Mouse (Mus musculus): ENCODE data around the gene Fkbp2. TPM values are rescaled to one million over a fixed set of nuclear protein-coding genes. Genes with fewer than 3 reads are reported as not detected.
"Not testable (repeated sequence)": the region's sequence is repeated elsewhere in the genome, so short reads cannot be mapped to it uniquely, and the experiment has no call there.

Fkbp2 gene
- total RNA-seq, 2 experiments from 2014 or later = 160 to 197 TPM

DNA sequence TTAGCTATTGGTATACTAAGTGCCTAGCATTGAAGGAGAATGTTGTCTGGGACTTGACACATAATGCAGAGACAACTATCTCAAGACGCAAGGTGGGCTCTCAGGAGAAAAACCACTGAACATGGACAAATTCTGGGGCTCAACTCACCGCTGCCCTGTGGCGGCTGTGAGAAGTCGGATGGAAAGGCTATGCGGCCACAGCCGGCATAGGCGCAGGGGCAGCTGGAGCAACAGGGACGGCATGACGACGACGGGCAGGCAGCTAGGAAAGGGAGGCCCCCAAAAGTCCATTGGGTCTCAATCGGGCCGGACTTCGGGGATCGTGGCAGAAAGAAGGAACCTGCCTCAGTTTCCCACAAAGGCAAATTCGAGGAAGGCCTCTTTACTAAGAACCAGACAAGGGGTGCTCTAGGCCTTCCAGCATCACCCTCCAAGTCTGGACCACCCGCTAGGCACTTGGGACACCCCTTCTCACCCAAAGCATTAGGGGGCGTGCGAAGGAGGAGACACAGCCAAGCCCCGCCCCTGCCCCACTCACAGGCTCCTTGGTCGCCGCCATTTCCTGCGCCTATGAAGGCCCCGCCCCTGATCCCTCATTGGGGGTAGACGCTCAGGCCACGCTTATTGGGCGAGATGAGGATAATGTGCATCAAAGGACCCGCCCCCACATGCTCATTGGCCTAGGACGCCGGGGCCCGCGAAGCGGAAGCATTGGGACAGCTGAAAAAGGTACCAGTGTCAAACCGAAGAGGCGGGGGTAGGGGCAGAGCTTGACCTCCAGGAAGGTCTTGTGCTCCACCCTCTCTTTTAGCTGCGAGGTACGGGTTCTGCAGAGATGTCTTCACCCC, 11.9 kb upstream of the Fkbp2 start, which contains the start of gene Dnajc4:
Gene Dnajc4, minus strand, starts transcription at position 562 of the 848 bp plus-strand sequence.
- ATAC-seq (replicated peaks; ENCODE audit: poor library complexity, severe bottlenecking) = peak; percentile 89

DNA sequence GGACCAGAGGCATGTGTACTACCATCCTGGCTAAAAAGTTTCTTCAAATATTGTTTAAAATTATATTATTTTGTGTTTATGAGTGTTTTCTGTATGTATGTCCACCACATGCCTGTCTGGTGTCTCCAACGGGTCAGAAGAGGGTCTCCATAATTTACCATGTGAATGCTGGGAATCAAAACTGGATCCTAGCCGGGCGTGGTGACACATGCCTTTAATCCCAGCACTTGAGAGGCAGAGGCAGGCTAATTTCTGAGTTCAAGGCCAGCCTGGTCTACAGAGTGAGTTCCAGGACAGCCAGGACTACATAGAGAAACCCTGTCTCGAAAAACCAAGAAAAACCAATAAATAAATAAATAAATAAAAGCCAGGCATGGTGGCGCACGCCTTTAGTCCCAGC, 10.9 kb upstream of the Fkbp2 start:
- ATAC-seq (replicated peaks; ENCODE audit: poor library complexity, severe bottlenecking) = not testable (repeated sequence)

DNA sequence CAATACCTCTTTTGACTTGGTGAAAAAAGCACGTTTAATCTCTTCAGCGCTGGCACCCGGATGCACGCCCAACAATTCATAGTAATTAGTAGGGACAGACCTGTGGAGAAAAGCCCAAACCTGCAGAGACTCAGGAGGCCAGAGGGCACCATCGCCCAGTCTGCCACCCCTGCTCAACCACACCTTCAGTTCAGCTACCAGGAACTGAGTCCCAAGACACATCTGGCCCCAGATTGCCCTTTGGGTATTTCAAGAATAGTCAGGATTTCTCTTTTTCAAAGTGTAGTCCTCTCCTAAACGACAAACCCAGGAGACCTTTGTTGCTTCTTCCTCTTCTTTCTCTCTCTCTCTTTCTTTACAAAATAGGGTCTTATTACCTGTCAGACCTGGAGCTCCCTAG, 10.4 kb upstream of the Fkbp2 start:
- ATAC-seq (replicated peaks; ENCODE audit: poor library complexity, severe bottlenecking) = no peak

DNA sequence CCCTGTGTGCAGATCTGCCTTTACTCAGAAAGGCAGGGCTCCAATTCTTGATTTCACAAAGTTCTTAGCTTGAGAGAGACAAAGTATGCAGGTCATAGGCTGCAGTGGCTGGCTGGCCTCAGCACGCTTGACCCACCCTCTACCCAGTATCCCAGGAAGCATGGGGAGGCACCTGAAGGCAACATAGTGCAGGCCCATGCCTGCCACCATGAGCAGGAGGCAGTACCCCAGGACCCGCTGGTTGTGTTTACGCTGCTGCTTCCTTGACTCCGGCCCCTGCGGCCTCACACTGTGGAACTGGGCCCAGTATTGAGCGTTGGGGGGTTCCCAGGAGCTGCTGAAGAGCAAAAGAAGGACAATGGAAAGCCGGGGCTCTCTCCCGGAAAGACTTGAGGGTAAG, 8.9 kb upstream of the Fkbp2 start:
- no peak for ATAC-seq (replicated peaks; ENCODE audit: poor library complexity, severe bottlenecking)

DNA sequence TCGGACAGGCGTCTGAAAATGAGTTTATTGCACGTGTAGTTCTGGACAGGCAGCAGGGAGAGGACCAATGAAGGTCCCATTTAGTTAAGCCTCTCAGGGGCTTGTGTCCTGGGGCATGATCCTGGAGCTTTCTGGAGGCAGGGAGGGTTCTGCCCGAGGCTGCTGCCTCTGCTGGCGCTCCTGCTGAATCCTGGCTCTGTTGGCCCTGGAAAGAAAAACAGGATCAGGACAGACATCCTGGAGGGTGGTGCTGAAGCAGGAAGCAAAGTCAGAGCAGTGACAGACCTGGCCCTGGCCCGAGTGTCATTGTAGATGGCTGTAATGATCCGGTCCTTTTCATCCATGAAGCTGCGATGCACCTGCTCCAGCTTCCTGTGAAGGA, 7.6 kb upstream of the Fkbp2 start:
- ATAC-seq (replicated peaks; ENCODE audit: poor library complexity, severe bottlenecking) = no peak

DNA sequence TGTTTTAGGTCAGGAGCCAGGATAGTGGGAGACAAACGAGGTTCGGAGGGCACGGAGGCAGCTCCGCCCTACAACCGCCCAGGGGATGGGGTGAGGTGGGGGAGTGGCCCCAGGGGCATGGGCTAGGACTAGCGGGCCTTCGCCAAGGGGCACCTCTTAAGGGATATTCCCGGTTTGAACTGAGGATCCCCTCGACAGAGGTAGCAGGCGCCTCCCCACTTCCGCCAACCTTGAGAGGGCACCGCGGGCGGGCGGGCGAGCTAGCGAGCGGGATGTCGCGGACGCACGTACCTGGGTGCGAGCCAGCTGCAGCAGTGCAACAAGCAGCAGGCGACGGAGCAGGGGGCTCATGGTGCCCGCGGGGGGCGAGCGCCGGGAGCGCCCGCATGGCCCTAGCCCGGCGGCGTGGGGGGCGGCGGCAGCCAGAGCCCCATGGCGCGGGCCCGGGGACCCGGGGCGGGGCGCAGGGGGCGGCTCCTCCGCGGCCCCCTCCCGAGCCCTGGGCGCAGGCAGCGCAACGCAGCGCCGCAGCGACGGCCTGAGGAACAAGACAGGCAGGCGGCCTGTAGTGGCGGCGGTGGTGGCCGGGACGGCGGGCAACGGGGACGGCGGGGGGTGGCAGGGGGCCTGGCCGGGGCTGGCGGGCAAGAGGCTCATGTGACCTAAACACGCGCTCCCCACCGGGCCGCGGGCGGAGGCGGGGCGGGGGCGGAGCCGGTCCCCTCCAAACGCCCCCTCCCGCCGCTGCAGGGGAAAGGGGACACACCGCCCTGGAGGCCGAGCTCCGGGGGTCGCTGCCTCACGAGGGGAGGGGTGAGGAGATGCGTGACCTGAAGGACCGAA, 7.0 kb upstream of the Fkbp2 start, which contains the start of gene Vegfb:
Gene Vegfb, minus strand, starts transcription at position 591 of the 843 bp plus-strand sequence.
- peak; percentile 61 for ATAC-seq (replicated peaks; ENCODE audit: poor library complexity, severe bottlenecking)

DNA sequence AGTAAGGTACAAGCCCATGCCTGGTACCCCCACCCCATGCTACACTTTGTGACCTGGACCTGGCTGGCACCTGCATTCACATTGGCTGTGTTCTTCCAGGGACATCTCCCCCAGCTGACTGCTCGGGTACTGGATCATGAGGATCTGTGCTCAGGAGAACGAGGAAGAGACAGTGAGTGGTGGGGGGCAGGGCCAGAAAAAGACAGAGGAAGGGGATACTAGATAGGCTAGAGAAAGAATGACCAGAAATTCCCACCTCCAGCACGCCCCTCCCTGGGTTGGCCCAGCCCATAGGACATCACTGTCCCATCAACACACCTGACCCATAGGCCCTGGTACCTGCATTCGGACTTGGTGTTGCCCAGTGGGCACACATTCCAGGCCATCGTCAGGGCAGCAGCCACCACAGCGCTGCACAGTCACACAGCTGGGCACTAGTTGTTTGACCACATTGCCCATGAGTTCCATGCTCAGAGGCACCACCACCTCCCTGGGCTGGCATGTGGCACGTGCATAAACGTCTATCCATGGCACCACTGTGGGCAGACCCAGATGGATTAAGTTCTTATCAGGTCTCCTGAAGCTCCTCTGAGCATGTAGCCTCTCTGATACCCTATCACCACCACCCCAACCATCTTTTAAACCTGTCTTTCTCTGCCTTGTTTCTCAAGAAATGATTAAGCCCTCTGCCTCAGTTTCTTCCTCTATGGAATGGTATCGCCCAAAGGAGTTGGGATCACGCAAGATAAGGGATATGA, 5.8 kb upstream of the Fkbp2 start:
- ATAC-seq (replicated peaks; ENCODE audit: poor library complexity, severe bottlenecking) = no peak

DNA sequence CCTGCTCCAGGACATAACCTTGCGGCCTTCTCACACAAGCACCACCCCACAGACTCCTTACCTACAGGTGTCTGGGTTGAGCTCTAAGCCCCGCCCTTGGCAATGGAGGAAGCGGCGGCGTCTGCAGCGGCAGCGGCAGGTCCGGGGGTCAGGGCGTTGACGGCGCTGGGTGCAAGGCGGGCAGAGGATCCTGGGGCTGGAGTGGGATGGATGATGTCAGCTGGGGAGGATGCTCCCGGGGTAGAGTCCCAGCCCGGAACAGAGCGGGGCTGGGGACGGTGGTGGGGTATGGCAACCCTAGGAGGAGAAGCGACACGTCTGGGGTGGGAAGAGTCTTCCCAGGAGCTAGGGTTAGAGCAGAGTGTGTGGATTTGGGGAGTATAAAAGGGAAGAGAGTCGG, 5.0 kb upstream of the Fkbp2 start:
- no peak for ATAC-seq (replicated peaks; ENCODE audit: poor library complexity, severe bottlenecking)

DNA sequence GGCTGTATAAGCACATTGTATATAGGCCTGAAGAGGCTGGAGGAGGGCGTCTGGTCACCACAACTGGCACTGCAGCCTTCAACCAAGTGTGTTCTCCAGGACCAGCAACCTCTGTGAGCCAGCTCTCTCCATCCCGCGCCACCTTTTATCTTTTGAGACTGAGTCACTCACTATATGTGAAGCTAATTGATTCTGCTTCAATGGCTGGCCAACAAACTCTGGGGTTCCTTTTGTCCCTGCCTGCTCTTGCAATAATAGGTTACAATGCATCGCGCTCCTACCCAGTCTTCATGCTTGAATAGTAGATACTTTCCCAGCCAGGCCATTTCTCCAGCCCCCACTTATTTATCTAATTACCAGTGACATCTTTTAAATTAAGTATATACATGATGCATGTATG, 3.3 kb upstream of the Fkbp2 start:
- no peak for ATAC-seq (replicated peaks; ENCODE audit: poor library complexity, severe bottlenecking)

DNA sequence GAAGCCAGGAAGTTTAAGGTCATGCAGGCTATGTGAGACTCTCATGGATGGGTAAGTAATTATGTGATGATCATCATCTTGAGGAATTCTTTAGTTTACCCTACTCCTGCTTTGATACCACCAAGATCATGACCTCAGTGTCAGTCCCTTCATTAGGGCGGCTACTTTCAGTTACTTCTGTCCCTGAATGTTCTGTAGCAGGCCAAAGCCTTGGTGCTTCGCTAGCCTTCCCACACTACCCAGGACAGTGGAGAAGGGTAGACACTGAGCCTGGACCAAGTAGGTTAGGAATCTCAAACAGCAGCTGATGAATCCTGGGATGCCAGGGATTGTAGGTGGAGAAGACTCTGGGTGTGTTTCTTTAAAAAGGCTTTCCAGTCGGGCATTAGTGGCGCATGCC, 1.2 kb upstream of the Fkbp2 start:
- ATAC-seq (replicated peaks; ENCODE audit: poor library complexity, severe bottlenecking) = no peak

DNA sequence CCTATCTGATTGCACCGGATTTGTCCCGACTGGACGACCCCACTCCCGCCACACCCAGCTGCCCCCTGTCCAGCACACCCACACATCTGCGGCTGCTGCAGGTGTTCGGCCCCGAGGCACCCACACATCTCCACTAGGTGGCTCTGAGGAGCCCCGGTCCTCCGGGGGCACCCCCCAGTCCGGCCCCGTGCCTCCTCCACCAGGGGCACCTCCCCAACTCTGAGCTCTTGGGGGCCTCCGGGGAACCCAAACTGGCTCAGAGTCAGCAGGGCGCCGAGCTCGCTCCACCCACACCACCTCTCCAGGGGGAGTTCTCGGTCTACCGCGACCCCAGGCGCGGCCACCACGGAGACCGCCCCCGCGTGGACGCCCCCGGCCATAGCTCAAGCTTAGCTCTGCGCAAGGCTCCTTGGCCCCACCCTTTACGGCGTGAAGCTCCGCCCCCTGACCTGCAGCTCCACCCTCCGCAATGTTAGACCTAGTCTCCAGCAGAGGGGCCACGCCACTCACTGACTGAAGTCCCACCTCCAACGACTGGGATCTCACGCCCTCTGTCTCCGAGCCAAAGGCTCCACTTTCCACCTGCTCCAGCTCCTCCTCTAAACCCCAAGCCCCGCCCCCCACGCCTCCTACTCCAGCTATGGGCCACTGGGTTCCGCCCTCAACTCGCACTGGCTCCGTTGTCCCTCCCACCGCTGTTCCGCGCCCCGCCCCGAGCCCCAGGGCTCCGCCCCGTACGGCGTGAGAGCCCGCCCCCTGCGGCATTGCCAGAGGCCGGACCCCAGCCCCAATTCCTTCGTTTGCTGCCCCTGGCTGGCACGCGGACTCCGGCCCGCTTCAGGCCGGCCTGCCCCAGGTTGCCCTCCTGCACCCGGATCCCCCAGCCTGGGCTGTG, 568 bp downstream of the Fkbp2 start:
- ATAC-seq (replicated peaks; ENCODE audit: poor library complexity, severe bottlenecking) = peak; percentile 77

DNA sequence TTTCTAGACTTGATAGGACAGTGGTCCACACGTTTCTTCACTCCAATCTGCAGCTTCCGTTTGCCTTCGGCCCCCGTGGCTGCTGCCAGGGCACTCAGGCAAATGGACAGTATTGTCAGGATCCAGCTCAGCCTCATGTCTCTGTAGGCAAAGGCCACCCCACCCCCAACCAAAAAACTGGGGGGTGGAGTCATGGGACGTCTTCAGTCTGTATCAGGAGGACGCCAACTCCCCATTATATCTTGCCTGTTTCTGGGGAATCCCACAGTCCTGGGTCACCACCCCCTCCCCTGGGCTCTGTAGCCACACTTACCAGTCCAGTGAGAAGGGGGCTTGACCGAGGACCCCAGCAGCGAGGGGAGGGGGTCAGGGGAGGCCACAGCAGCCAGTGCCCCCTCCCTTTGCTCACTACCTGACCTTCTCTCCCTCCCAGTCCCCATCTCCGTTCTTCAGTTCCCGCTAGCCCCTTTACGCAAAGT, 1.3 kb downstream of the Fkbp2 start:
- ATAC-seq (replicated peaks; ENCODE audit: poor library complexity, severe bottlenecking) = no peak

DNA sequence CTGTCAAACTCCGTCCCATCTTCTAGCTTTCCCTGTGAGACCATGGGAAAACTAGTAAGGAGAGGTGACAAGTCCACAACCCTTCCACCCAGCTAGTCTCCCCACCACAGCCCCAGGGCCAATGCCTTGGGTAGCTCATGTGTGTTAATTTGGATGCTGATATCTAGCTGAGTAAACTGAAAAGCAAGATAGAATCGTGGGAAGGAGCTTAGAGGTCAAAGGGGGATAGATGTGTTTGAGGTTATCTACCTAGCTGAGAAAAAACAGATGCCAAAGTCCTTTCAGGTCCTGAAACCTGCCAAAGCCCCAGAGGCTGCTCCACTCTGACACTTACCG, 1.7 kb downstream of the Fkbp2 start:
- ATAC-seq (replicated peaks; ENCODE audit: poor library complexity, severe bottlenecking) = no peak

DNA sequence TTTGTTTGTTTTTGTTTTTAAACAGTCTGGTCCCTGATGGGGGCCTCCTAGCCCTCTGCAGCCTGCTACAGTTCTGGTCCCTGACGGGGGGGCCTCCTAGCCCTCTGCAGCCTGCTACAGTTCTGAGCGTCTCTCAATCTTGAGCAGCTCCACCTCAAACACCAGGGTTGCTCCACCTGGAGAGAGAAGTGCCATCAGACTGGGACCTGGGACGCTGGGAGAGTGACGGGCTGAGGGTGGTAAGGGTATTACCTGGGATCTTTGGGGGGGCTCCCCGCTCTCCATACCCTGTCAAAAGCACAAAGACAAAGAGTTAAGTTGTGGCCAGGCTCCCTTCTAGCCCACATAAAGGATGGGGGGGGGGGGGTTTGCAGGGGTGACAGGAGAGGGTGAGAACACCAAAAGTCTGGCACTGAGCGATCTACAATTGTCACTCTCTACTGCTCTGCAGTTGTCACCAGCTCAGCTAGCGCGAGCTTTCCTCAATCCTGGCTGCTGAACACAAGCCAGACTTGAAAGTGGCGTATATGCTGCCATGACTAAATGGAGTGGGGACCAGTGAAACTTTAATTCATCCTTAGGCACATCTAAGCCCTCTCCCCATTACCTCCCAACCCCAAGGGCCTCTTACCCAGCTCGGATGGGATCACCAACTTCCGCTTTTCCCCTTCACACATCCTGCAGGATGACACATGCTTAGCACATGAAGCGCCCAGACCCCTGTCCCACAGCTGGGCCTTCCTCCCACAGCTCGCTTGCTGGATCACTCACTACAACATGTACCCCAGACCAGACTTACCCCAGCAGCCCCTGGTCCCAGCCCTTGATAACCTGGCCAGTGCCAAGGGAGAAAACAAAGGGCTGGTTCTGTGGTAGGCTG, 2.3 kb downstream of the Fkbp2 start:
- ATAC-seq (replicated peaks; ENCODE audit: poor library complexity, severe bottlenecking) = no peak

DNA sequence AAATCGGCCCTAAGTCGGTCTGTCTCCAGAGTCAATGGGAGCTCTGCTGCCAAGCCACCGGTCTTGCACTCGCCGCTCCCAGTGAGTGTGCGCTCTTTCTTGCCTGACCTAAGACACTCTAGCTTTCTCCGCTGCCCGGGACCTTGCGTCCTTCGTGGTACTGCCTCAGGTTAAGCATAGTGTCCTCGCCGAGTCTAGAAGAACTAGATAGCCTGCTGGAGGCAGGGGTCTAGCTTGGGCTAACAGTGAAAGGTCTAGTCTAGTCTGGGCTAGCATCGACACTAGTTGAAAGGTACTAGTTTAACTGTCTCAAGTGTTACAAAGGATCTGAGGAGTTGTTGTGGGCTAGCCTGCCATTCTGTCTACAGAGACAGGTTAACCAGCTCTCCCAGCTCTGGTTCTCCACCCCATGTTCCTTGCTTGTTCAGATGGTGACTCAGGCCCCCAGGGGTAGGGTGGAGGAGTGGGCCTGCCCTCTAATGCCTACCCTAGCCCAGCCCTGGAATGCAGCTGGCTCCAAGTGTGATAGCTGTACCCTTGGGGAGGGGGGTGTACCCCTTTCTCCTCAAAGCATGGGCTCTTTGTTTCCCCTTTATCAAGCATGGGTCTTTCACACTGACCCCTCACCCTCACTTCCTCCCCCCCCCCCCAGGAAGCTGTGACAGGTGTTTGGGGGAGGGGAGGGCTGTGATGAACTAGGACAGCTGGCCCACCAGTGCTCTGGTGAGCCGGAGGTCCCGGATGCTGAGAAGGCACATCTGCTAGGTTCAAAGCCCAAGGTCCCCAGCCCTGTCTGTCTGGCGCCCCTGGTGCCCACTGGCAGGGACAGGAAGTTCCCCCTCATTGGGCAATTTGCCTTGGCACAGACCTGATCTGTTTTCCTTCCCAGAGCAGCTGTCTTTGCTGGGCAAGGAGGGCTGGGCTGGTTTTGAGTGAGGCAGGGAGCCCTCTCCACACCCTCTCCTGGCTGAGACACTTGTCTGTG, 4.5 kb downstream of the Fkbp2 start, which contains the start of gene Plcb3:
Gene Plcb3, minus strand, starts transcription at position 934 of the 985 bp plus-strand sequence.
- ATAC-seq (replicated peaks; ENCODE audit: poor library complexity, severe bottlenecking) = peak; percentile 18

DNA sequence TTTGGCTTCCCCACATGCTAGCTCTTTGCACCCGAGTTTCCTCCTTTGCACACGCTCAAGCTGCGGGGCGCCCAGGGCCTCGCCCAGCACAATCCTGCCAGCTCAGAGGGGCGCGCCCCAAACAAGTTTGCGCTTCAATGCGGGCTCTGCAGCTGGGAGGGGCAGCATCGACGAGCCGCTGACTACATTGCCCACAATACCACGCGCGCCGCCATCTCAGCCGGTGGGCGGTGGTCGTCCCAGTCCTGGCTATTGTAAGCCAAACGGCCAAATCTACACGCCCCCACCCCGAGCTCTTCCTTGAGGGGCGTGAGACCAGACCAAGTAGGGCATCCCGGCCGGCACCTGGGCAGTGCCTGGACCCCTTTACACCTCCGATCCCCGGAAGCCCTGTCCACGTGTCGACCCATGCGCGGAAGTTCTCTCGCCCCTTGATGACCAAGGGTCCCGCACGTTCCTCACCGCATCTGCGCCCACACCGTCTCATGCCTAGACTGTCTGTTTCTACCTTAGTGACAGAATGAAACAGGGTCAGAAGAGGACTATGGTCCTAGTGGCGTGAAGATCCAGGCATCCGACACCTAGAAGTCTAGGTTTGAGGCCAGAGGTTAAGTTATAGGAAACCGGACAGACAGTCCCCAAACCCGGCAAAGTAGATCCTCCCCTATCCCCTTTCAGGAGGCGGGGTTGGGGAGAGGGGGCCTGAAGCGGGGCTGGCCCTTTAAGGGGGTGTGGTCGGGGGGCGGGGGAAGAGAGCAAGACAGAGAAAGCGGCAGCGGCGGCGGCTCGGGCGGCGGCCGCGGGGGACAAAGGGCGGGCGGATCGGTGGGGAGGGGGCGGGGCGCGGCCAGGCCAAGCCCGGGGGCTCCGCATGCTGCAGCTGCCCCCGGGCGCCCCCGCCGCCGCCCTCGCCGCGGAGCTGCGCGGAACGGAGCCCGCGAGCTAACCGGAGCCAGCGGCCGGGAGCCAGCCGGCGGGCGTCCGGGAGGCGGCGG, 5.8 kb downstream of the Fkbp2 start, which contains the start of gene Ppp1r14b:
Gene Ppp1r14b, plus strand, starts transcription at position 758 of the 995 bp plus-strand sequence.
- ATAC-seq (replicated peaks; ENCODE audit: poor library complexity, severe bottlenecking) = peak; percentile 56
